Mouse (Mus musculus) liver, postnatal 0 days (tissue): ENCODE measurements around the gene Tpo. TPM values are rescaled to one million over a fixed set of nuclear protein-coding genes. Genes with fewer than 3 reads are reported as not detected.

Source experiments
- ATAC-seq: fragments of 200-750 bp; cut with Nextera tagmentation; 2 replicates; pipeline ENCODE4 v1.8.0; 2017; ENCODE audit warnings: mild to moderate bottlenecking, moderate library complexity
- DNase-seq: peaks from one replicate; pipeline ENCODE4 v3.0.0-alpha.2; 2016
- H3K27ac ChIP-seq: fragments of 300-500 bp; sonication (generic); 2 replicates; pipeline ENCODE4 v1.5.1; 2014; ENCODE audit warnings: antibody characterized with exemption, moderate library complexity, mild to moderate bottlenecking, low read depth
- H3K27me3 ChIP-seq: fragments of 300-500 bp; sonication (generic); 2 replicates; pipeline ENCODE4 v1.6.1; 2014; ENCODE audit warnings: low read length, control low read depth, mixed read lengths; ENCODE audit not compliant: insufficient read depth
- H3K36me3 ChIP-seq: fragments of 300-500 bp; sonication (generic); replicated peaks from 2 replicates; pipeline ENCODE4 v1.6.1; 2014; ENCODE audit warnings: mild to moderate bottlenecking, control low read depth, low read length, moderate library complexity, mixed read lengths; ENCODE audit not compliant: insufficient read depth
- H3K4me1 ChIP-seq: fragments of 300-500 bp; sonication (generic); 2 replicates; pipeline ENCODE4 v1.6.1; 2014; ENCODE audit warnings: antibody characterized with exemption, mild to moderate bottlenecking, control low read depth; ENCODE audit not compliant: insufficient read depth
- H3K4me2 ChIP-seq: fragments of 300-500 bp; sonication (generic); 2 replicates; pipeline ENCODE4 v1.6.1; 2014; ENCODE audit warnings: low read depth, mild to moderate bottlenecking, low read length, moderate library complexity, mixed read lengths
- H3K4me3 ChIP-seq: fragments of 300-500 bp; sonication (generic); 2 replicates; pipeline ENCODE4 v1.5.1; 2014; ENCODE audit warnings: low read depth, low read length
- H3K9ac ChIP-seq: fragments of 300-500 bp; sonication (generic); replicated peaks from 2 replicates; pipeline ENCODE4 v1.6.1; 2014; ENCODE audit warnings: mild to moderate bottlenecking, moderate library complexity
- H3K9me3 ChIP-seq: fragments of 300-500 bp; sonication (generic); 2 replicates; pipeline ENCODE4 v1.6.1; 2016; ENCODE audit warnings: mild to moderate bottlenecking, control low read depth, low read length, mixed read lengths
- CTCF ChIP-seq: sonication (generic); IDR thresholded peaks from 2 replicates; pipeline ENCODE4 v1.5.1; 2016; ENCODE audit warnings: antibody characterized with exemption, low read depth
- EP300 ChIP-seq: IDR thresholded peaks from 2 replicates; pipeline ENCODE4 v1.6.1; 2016; ENCODE audit warnings: antibody characterized with exemption, low read depth, mild to moderate bottlenecking
- WGBS: fragments of 180-500 bp; shearing (Covaris S2); extraction: QIAGEN DNeasy Blood & Tissue Kit; methylation state at CpG from one replicate; pipeline ENCODE4 v1.1.7; 2014; ENCODE audit not compliant: insufficient replicate concordance; 5-methylcytosine and 5-hydroxymethylcytosine counted together
- polyA plus RNA-seq: library from polyadenylated mRNA; unstranded; fragments of >200 nt; fragmentation: Nextera tagmentation; extraction: Ambion mirVana; gene quantifications from 2 replicates; pipeline ENCODE4 v1.2.1, GENCODE M21; 2015

The Tpo gene
- polyA plus RNA-seq, 1 experiment from 2014 or later: not detected

DNA sequence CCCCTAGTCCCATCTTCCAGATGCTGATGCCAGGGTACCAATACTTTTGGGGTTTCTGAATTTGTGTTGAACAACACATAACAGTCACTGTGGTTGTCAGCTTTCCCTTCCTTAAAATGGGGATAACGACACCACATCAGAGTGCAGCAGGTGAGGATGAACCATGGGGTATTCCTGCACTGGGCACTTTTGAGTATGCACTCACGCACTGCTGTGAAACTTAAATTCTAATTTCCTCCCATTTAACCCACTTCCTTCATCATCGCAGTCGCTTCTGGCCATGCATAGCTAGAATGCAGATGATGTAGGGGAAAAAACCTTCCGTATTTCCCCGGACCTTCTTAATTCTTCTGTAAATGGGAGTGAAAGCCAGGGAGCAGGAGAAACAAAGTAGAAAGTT lies 31.6 kb upstream of the Tpo start:
- Histone ChIP-seq H3K4me2 (no peak overlapping the region), H3K9ac (no peak overlapping the region), H3K36me3 (no peaks in the 10 kb centered on the region), H3K4me3 (no peak overlapping the region), H3K27ac (no peak overlapping the region), H3K9me3 (no peaks in the 10 kb centered on the region), H3K4me1 (no peaks in the 10 kb centered on the region), H3K27me3 (no peaks in the 10 kb centered on the region)
- 85% methylated on average over 6 of the region's 6 CpGs for WGBS
- DNase-seq (no peak), ATAC-seq (no peak)
- TF ChIP-seq CTCF (no peak), EP300 (no peak)

GRCm38 (mm10) chr12:30161731-30162406 lies 29.4 kb upstream of the Tpo start:
- DNase-seq (no peak), ATAC-seq (no peak)
- 59% methylated on average over 5 of the region's 5 CpGs for WGBS

GRCm38 (mm10) chr12:30160475-30160874 lies 28.1 kb upstream of the Tpo start:
- H3K27me3 ChIP-seq: no peaks in the 10 kb centered on the region
- 62% methylated on average over 3 of the region's 3 CpGs for WGBS
- no peaks in the 10 kb centered on the region for H3K36me3 ChIP-seq
- H3K9ac ChIP-seq: no peak overlapping the region
- no peaks in the 10 kb centered on the region for H3K9me3 ChIP-seq
- ATAC-seq (no peak), DNase-seq (no peak)
- TF ChIP-seq CTCF (no peak), EP300 (no peak)
- no peak overlapping the region for H3K4me3 ChIP-seq
- H3K4me1 ChIP-seq: no peaks in the 10 kb centered on the region
- no peak overlapping the region for H3K4me2 ChIP-seq
- H3K27ac ChIP-seq: no peak overlapping the region

More at GRCm38 (mm10) chr12:30161731-30162406, 29.4 kb upstream of the Tpo start:
- H3K27ac ChIP-seq: no peak overlapping the region
- H3K9ac ChIP-seq: no peak overlapping the region
- TF ChIP-seq EP300 (no peak), CTCF (no peak)
- no peaks in the 10 kb centered on the region for H3K27me3 ChIP-seq
- H3K9me3 ChIP-seq: no peaks in the 10 kb centered on the region
- no peaks in the 10 kb centered on the region for H3K36me3 ChIP-seq
- H3K4me3 ChIP-seq: no peak overlapping the region
- H3K4me2 ChIP-seq: no peak overlapping the region
- no peaks in the 10 kb centered on the region for H3K4me1 ChIP-seq

- H3K4me1 ChIP-seq: no peaks in the 10 kb centered on the region
- H3K4me3 ChIP-seq: no peak overlapping the region
- no peak overlapping the region for H3K4me2 ChIP-seq
- H3K9ac ChIP-seq: no peak overlapping the region
- DNase-seq (no peak), ATAC-seq (no peak)
- H3K9me3 ChIP-seq: no peaks in the 10 kb centered on the region
- no peaks in the 10 kb centered on the region for H3K36me3 ChIP-seq
- H3K27me3 ChIP-seq: no peaks in the 10 kb centered on the region
- 68% methylated on average over 8 of the region's 8 CpGs for WGBS
- TF ChIP-seq CTCF (no peak), EP300 (no peak)
- H3K27ac ChIP-seq: no peak overlapping the region
Observed at GRCm38 (mm10) chr12:30159788-30160187, 27.4 kb upstream of the Tpo start.

GRCm38 (mm10) chr12:30154079-30154673 lies 21.8 kb upstream of the Tpo start:
- H3K9ac ChIP-seq: no peak overlapping the region
- H3K27ac ChIP-seq: no peak overlapping the region
- TF ChIP-seq CTCF (no peak), EP300 (no peak)
- WGBS: 53% methylated on average over 7 of the region's 7 CpGs
- no peak overlapping the region for H3K4me2 ChIP-seq
- H3K9me3 ChIP-seq: no peaks in the 10 kb centered on the region
- DNase-seq (no peak), ATAC-seq (no peak)
- no peaks in the 10 kb centered on the region for H3K36me3 ChIP-seq
- H3K27me3 ChIP-seq: no peaks in the 10 kb centered on the region
- no peaks in the 10 kb centered on the region for H3K4me1 ChIP-seq
- no peak overlapping the region for H3K4me3 ChIP-seq

DNA sequence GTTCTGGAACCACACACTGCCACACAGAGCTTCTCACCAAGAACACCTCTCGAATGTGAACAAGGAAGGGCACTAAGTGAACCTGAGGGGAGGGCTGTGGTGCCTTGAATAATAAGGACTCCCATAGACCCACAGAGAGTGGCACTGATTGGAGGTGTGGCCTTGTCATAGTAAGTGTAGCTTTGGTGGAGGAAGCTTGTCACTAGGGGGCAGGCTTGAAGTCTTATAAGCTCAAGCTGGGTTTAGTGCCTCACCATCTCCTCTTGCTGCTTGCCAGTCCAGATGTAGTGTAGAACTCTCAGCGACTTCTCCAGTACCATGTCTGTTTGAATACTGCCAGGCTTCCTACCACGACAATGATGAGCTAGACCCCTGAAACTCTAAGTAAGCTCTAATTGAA lies 9.7 kb upstream of the Tpo start:
- no peaks in the 10 kb centered on the region for H3K9me3 ChIP-seq
- H3K4me2 ChIP-seq: no peak overlapping the region
- H3K27me3 ChIP-seq: no peaks in the 10 kb centered on the region
- 61% methylated on average over 3 of the region's 3 CpGs for WGBS
- 0 out of 2 replicates have a peak, but pooled peaks have one; percentile 13 for TF ChIP-seq CTCF
- no peak for TF ChIP-seq EP300
- no peak overlapping the region for H3K9ac ChIP-seq
- H3K4me3 ChIP-seq: no peak overlapping the region
- no peaks in the 10 kb centered on the region for H3K4me1 ChIP-seq
- no peaks in the 10 kb centered on the region for H3K36me3 ChIP-seq
- ATAC-seq (no peak), DNase-seq (no peak)
- no peak overlapping the region for H3K27ac ChIP-seq

DNA sequence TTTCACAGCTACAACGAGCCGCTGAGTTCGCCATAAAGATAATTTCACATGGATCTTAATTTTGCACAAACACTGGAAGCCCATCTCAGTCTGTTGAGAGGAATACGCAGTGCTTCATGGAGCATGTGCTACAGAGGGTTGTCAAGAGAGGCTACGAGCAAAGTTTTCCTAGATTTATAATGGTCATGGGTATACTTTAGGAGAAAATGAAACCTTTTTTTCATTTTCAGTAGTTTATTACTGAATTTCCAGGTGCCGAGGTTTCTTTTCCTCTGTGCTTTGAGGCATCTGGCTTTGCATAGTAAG lies 3.1 kb downstream of the Tpo start:
- Histone ChIP-seq H3K4me1 (no peaks in the 10 kb centered on the region), H3K4me3 (no peak overlapping the region), H3K4me2 (no peak overlapping the region), H3K27me3 (no peaks in the 10 kb centered on the region), H3K9ac (no peak overlapping the region), H3K36me3 (no peaks in the 10 kb centered on the region), H3K27ac (no peak overlapping the region), H3K9me3 (no peaks in the 10 kb centered on the region)
- DNase-seq: no peak
- TF ChIP-seq EP300 (no peak), CTCF (no peak)
- WGBS: 72% methylated on average over 6 of the region's 6 CpGs
- no peak for ATAC-seq
